Mouse (Mus musculus) brain, embryonic 18.5 days (tissue): ENCODE results near the gene Brip1.
A peak's percentile ranks its signal among the peaks of the same experiment; 100 is the strongest.
"Not testable (repeated sequence)": the region's sequence is repeated elsewhere in the genome, so short reads cannot be mapped to it uniquely, and the experiment has no call there.

Source experiments
- DNase-seq: peaks from one replicate; pipeline ENCODE4 v3.0.0-alpha.2; 2012; ENCODE audit warnings: low read depth, low spot score

Brip1 gene

DNA sequence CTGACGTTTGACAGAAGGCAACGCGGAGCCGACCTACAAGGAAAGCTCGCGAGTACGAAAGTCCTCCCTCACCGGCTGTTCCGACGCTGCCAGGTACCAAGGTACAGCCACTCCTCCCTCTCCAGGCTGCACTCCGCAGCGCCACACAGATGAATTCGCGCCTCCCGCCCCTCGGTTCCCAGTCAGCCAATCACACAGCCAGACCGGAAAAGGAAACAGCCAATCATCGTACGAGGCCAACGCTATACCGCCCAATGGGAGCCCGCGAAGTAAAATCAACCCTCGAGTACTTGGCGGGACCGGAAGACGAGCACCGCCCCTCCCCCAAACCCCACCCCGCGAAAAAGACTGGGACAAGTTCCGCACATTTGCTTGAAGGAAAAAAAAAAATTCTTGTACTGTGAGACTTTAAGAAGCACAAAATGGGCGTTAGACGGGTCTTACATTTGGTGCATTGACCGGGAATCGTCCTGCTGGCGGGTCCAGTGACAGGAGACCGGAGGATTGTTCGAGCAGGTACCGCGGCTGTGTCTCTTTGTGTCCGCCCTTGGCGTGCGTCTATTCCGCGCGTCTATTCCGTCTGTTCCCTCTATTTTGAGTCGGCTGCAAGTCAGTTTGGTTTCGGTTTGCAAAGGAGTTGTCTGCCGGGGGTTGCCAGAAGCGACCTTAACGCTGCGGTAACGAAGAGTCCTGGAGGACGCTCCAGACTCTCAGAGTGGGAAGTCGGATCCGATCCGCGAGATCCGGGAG is at the start of gene Brip1:
Gene Brip1 (minus strand): TSS at position 157 of the 750 bp plus-strand sequence.
- DNase-seq: peak; percentile 94

DNA sequence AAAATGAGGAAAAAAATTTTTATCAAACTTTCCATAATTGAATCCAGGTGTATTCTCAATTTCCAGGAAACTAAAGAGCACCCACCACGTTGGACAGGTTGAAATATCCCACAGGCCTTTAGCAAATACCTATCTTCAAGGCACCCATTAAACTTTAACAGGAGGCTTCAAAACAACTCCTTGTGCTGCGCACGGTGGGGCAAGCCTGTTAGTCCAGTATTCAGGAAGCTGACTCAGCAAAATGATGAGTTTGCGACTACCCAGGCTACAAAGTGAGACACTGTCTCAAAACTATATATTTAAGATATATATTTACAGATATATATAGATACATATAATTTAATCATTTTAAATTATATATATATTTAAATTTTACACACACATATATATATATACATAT is 31.5 kb upstream of the Brip1 start:
- DNase-seq: no peak

DNA sequence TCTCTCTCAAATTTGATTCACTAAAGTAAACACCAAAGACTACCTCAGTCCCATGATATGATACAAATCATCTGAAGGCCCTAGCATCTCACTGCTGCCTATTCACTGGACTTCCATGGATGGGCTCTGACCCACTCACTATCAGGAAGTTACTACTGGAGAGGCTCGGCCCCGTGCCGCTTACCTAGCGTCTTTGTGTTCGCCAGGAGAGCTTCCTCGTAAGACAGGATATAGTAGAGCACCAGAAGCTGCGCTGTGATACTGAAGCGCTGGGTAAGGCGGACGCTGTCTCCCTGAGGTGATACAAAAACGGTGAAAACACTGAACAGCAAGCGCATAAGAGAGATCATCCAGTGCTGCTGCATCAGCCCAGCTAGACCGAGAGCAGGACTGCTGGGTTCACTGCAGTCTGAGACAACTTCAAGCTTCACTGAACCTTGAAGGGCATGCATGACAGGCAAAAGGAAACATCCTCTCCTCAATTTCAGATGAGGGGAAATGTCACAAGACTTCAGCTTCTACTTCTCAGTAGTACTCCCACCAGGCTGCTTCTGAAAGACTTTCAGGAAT is 30.9 kb upstream of the Brip1 start:
- DNase-seq: no peak

DNA sequence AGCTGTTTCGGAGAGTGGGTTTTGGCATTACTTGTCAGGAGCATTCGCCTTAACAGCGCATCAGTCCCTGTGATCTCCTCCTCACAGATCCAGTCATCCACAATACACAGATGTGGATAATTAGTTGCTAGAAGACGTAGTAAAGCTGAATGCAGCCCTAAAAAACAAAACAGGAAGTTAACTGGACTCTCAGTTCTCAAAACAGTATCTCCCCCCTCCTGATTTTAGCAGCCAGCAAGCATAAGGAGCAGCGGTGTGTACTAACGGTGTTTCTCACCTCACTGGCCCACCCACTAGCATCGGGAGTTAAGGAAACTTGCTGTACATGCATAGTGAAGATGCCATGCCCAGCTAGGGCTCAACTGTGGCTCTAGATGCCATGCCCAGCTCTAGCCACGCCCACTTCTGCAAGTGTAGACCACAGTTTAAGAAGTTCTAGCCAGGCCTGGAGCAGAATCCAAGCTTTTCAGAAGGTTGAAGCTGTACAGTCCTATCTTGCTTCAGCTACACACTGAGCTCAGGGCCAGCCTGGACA is 25.7 kb upstream of the Brip1 start:
- DNase-seq: no peak

DNA sequence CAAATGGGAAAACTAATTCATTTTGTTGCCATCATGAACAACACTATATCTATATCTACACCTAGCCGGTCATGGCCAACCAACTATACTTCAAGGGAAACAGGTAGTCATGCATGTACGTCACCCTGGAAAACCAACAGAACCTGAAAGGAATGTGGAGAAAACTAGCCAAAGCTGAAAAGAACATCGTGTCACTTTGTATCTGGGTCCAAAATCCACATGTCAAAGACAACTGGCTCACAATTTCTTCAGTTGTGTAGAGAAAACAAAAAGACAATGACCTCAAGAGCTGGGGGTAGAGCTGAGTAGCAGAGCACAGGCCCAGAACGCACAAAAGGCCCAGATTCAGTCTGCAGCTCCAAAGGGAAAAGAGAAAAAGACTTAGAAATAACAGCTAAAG is 24.8 kb upstream of the Brip1 start:
- DNase-seq: no peak

DNA sequence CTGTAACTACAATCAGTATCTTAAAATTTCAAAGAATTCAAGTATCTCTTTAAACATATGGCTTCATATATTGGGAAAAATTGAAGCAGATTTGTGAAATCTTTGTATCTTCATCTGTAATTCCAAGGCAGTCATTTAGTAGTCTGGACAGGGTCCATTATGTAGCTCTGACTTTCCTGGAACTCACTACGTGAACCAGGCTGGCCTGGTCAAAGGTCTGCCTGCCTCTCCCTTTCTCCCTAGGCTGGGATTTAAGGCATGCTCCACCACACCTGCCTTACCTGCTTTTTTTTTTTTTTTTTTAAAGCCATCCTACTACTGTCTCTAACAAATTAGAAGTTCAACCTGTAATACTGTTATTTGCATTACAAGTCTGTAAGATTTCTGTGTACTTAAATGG is 10.8 kb upstream of the Brip1 start:
- no peak for DNase-seq

DNA sequence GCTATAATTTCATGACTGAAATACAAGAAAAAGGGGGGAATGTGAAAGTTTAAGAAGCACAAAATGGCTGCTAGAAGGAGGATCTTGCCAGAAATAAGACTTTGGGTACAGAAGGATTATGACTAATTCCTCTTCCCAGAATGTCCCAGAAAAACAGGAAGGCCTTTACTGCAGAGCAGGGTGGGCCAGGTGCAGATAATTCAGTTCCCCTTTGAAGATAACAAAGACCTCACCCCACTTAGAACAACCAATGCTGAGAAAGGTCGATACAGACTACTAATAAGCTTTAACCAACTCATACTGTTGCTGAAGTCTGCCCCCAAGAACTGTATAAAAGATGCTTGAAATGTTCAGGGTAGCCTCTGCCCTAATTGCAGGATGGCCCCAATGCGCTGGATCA is 8.1 kb upstream of the Brip1 start:
- no peak for DNase-seq

DNA sequence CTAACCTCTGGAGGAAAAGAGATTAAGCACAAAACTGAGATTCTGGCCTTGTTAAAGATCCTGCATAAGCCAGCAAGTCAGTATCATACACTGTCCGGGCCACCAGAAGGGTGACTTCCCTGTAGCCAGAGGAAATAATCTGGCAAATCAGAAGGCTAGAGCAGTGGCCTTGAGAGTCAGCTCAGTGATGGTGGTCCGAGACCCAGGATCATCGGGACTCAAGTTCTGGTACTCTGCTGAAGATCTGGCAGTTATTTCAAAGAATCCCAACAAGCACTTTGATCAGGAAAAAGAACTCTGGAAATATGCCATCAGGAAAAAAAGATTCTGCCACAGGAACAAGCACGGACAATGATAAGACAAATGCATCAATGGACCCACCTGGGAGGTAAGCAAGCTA is 4.9 kb upstream of the Brip1 start:
- no peak for DNase-seq

DNA sequence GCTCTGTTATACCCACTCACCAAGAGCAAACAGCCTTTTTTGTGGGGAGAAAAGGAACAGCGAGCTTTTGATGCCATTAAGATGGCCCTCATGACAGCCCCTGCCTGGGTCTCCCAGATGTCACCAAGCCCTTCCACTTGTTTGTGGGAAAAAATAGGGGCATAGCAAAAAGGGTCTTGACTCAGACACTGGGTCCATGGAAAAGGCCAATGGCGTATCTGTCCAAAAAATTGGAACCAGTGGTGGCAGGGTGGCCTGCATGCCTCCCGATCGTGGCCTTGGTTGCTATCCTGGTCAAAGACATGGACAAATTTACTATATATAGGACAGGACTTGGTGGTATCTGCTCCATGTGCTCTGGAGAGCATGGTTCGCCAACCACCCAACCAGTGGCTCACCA is 4.0 kb upstream of the Brip1 start:
- DNase-seq: no peak

DNA sequence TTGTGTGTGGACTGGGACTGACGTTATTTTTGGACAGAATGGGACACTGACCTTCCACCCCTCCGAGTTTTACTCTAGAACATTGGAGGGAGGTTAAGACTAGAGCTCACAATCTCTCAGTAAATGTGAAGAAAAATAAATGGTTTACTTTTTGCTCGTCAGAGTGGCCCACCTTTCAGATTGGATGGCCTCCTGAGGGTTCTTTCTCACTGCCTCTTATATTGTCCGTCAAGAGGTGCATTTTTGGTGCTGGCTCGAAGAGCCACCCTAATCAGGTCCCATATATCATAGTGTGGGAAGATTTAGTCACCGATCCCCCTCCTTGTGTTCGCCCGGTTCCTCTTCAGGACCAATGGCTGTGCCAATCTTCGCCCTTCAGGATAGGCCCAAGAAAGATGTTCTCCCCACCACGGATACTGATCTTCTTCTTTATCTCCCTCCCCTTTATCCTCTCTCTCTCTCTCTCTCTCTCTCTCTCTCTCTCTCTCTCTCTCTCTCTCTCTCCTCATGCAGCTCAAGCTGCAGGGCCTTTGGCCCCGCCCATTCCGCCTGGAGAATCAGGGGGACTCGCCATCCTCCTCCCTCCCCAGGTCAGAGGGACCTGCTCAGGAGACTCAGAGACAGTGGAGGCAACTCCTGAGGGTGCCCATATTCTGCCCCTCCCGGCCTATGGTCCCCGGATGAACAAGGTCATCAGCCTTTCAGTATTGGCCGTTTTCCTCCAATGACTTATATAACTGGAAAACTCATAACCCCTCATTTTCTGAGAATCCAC is 1.1 kb upstream of the Brip1 start:
- no peak for DNase-seq

DNA sequence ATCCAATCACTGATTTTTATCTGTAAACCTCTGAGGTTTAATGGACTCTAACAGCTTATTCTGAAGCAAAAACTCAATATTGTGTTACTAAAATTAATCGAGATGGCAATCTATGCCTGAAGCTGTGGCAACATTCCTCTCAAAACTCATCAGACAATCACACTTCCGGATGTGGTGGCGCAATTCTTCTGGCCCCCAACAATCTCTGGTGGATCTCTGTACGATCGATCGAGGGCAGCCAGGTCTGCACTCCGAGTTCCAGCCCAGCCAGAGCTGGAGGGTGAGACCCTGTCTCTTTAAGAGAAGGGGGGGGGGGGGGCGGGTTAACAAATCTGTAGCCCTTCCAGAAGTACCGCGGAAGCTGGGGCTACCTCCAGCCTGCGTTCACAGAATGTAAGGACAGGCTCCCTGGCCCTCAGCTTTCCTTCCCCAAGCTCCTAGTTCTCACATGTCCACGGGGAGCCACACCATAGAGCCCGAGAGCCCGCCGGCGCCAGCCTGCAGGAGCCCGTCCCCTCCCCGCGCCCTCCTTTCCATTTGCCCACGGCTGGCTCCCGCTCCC is 452 bp downstream of the Brip1 start:
- peak; percentile 14 for DNase-seq

DNA sequence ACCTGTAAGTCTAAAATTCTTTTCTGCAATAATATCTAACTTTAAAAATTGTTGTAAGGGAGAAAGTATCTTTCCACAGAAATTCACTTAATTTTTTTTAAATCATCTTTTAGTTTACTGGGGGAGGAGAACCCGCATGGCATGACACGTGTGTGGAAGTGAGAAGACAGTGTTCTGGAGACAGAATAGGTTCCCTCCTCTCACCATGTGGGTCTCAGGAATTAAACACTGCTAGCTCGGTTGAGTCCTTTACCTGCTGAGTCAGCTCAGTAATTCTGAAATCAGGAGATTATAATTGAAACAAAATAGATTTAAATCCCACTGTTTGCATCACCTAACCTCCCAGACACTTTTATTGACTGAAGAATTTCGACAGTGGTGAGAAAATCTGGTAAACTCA is 1.3 kb downstream of the Brip1 start:
- DNase-seq: no peak

DNA sequence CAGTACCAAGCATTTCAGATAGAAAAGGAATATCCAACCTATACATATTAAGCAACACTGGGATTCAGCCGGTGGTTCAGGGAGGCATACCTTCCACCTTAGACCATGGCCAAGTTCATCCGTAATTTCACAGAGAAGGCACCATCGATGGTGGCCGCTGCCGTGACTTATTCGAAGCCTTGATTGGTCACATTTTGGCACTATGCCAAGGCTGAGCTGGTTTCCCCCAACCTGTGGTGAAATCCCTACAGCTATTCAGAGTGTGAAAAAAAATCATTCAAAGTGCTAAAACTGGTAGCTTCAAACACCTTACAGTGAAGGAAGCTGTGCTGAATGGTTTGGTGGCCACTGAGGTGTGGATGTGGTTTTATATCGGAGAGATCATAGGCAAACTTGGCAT is 15.8 kb downstream of the Brip1 start:
- not testable (repeated sequence) for DNase-seq

DNA sequence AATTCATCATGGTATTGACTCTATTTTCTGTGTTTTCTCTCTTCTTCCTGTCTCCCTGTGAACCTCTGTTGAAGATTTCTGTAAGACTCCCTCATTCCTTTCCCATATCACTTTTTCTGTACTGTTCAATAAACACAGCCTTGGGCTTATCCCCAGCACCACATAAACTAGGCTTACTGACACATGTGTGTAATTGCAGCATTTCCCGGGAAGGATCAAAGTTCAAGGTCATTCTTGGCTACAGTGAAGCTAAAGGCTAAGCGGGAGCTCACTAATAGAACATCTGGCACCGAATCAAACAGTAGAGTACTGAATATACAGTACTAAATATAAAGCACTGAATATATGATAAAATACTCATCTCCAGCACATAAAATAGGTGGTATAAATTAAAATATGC is 25.2 kb downstream of the Brip1 start:
- DNase-seq: no peak

DNA sequence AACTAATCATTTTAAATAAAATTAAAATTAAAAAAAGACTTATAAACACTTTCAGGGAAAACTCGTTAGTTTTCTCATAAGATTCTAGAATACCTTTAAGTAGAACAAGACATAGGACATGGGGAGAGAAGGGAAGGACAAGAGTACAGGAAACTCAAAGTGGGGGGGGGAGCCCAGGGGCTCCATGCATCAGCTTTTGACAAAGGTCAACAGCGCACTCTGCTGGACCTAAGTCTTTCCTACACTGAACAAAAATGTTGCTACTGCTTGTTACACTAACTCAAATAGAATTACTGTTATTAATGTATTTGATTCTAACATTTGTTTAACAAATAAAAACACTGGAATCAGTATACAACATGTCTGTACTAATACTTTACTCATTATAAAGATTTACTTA is 26.8 kb downstream of the Brip1 start:
- DNase-seq: no peak

DNA sequence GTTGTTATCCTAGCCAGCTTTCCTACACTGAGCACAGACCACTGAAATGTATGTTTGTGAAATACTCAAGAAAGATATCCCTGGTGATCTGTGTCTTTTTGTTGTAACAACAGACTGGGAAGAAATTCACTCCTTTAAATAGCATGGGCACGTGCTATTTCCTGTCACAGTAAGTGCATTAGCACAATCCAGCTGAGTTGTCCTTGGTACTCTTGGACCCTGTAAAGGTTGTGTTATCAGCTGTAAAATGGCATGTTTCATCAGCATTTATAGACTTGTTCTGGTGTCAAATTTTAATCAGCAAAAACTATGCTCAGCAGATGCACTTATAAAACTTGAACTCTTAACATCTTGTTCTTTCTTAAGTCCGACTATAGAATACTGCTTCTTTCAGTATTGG is 30.2 kb downstream of the Brip1 start:
- DNase-seq: no peak

DNA sequence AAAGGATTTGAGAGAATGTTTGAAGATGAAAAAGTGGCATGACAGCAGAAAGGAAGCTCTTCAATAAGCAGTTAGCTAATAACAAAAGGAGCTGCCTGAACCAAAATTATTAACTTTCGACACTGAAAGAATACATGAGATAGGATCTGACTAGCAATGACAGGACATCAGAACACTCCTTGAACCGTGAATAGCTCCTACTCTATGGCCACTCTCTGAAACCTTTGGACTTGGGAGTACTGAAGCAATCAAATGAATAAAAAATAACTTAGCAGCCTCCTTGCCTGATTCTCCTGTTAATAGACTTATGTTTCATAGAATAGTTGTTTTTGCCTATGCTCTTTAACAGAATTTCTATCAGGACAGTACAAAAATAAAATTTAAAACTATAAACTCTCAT is 40.7 kb downstream of the Brip1 start:
- no peak for DNase-seq

DNA sequence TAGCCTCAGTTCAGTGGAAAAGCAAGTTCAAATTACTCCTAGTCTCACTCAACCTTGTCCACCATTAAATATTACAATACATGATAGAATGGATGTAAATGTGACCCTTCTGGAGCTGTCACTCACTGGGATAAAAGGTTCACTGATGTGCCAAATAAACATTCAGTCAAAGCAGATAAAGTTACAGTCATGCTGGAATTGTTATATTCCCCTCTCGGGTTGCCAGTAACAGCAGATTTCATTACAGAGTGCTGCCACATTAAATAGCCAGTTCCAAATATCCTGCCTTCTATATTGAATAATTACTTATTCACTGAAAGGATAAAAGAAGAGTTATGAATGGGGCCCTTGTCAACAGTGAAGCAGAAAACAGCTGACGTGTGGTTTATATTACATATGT is 42.0 kb downstream of the Brip1 start:
- DNase-seq: no peak

DNA sequence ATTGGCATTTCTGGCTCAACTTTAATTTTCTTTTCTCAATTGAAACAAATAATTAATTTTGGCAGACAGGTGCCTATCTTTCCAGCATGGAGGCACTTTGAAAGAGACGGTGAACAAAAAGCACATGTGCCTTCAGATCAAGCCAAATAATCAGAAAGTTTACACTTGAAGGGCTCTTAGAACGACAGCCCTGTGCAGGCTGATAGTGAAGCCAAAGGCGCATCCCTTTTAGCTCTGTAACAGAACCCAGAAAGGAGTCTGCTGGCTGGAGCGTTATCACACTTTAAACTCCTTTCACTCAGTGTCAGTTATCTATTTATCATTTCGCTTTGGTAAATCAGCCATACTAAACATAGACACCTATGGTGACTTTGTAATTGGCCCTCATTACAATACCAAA is 45.4 kb downstream of the Brip1 start:
- DNase-seq: no peak

DNA sequence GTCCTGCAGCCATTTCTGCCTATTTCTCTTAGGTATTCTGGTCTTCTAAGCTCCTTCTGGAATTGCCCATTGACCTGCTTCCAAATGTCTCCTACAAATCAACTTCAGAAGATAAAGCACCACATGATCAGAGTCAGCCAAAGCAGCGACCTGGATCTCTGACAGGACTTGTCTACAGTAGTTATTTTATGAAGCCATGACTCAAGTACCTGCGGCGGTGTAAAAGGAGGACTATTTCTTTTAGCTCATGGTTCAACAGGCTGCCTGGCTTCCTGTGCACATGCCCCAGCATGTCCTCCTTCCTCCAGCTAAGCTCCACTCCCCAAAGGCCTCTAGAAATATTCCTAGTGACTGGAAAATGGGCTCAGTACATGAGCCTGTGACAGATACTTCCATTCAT is 69.7 kb downstream of the Brip1 start:
- DNase-seq: no peak

DNA sequence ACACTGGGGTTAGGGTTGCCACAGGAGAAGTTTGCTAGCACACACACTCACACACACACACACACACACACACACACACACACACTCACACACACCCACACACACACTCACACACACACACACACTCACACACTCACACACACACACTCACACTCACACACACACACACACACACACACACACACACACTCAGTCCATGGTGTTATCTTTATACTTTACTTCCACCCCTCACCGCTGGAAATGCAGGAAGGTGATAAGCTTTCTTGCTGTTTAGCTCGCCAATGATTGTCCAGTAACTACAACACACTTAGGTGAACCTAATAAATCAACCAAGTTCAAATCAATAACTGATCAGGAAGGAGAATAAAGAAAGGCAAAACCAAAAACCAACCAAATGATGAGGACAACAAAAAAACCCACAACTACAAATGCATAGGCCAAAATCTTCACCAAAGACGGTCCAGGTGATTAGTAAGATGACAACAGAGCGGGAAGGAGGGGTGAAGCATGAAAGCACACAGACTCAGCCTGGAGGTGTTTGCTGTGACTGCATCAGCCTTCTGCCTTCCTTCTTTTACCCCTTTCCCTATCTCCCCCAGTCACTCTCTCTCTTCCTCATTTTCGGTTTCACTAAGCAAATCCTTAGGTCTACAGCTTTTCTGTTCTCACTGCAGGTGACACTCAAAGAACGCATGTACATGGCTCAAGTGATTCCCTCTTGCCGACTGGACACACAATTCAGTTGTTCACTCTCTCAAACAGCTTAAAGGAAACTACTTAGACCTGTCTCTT is 83.7 kb downstream of the Brip1 start:
- DNase-seq: no peak

DNA sequence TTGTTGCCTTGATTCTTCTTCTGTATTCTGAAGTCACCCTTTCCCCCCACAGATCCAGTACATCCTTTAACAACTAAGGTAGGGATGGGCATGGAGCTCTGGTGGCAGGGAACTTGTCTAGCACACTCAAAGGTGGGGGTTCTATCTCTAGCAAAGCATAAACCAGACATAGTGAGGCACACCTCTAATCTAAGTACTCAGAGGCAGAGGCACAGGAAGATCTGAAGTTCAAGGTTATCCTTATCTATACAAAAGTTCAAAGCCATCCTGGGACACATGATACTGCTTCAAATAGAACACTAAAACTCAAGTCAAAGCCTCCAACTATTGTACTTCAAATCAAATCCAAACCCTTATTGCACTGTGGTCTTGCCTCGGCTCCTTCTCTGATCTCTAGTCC is 85.0 kb downstream of the Brip1 start:
- DNase-seq: no peak
